Mouse (Mus musculus) brain, embryonic 14.5 days (tissue): Measurements from ENCODE around the gene Fras1.

Source experiments
- CTCF ChIP-seq: fragments of 200-500 bp; IDR thresholded peaks from 2 replicates; pipeline ENCODE4 v1.5.1; 2012; ENCODE audit warnings: inconsistent platforms, mild to moderate bottlenecking, moderate library complexity, borderline replicate concordance; ENCODE audit not compliant: insufficient read depth, insufficient read length; ENCODE audit errors: extremely low read depth
- POLR2A ChIP-seq: fragments of 200-500 bp; IDR thresholded peaks from 2 replicates; pipeline ENCODE4 v1.6.1; 2012; ENCODE audit warnings: mild to moderate bottlenecking, inconsistent platforms, borderline replicate concordance; ENCODE audit not compliant: poor library complexity, insufficient read depth, insufficient read length, severe bottlenecking; ENCODE audit errors: extremely low read depth

GRCm38 (mm10) chr5:96712089-96712684, 338.4 kb downstream of the Fras1 start:
- no peak for TF ChIP-seq CTCF
- no peak for TF ChIP-seq POLR2A
